Mouse (Mus musculus): ENCODE results near the gene Cxcl12.

GRCm38 (mm10) chr6:117140907-117141306 is 27.4 kb upstream of the Cxcl12 start:
- no peak for TF ChIP-seq CTCF (IDR thresholded peaks at IDR 0.05; ENCODE audit: low read depth, low read length)
- TF ChIP-seq POLR2AphosphoS5 (IDR thresholded peaks at IDR 0.05; ENCODE audit: insufficient replicate concordance, low read depth, low read length): no peak
- no peak for TF ChIP-seq GATA2 (IDR thresholded peaks at IDR 0.05; ENCODE audit: borderline replicate concordance, low read depth, low read length)
- TF ChIP-seq GATA1 (IDR thresholded peaks at IDR 0.05; ENCODE audit: borderline replicate concordance, low read length): no peak

Data from G1E (cell line).